Mouse (Mus musculus): Measurements from ENCODE around the gene Lhpp.

DNA sequence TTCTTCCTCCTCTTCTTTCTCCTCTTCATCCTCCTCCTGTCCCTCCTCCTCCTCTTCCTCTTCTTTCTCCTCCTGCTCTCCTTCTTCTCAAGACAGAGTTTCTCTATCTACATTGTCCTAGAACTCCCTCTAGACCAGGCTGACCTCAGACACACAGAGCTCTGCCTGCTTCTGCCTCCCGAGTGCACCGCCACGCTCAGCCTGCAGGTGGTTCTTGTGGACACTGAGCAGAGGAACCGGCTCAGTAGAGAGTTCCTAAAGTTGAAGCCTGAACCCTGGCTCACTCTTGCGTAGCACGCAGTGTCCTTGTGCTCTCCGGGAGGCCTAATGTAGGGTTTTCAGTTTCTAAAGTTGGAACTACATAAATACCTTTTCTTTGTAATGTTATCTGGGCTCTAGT is 94.7 kb downstream of the Lhpp start:
- TF ChIP-seq CTCF (IDR thresholded peaks at IDR 0.05; ENCODE audit: low read depth) (peak; percentile 70), EP300 (IDR thresholded peaks at IDR 0.05; ENCODE audit: low read depth) (no peak)

All from liver, postnatal 0 days (tissue).